Mouse (Mus musculus) gastrocnemius, postnatal 10 days (tissue): ENCODE results near the gene Gbp2b. TPM values are rescaled to one million over a fixed set of nuclear protein-coding genes. Genes with fewer than 3 reads are reported as not detected.
A peak's percentile ranks its signal among the peaks of the same experiment; 100 is the strongest.
"Not testable (repeated sequence)": the region's sequence is repeated elsewhere in the genome, so short reads cannot be mapped to it uniquely, and the experiment has no call there.

Source experiments
- DNase-seq: peaks from one replicate; pipeline ENCODE4 v3.0.0; 2021; ENCODE audit warnings: mixed read lengths
- microRNA-seq, 2 experiments: library from miRNA; unstranded; fragments of <30 nt; microRNA quantifications; one replicate each; pipeline ENCODE4 v1.2.0; 2021
- total RNA-seq, 2 experiments: library from RNA; stranded (reverse); gene quantifications; 2 replicates each; pipeline ENCODE4 v1.2.3; 2021

Gbp2b gene
- total RNA-seq, 2 experiments from 2014 or later: not detected

DNA sequence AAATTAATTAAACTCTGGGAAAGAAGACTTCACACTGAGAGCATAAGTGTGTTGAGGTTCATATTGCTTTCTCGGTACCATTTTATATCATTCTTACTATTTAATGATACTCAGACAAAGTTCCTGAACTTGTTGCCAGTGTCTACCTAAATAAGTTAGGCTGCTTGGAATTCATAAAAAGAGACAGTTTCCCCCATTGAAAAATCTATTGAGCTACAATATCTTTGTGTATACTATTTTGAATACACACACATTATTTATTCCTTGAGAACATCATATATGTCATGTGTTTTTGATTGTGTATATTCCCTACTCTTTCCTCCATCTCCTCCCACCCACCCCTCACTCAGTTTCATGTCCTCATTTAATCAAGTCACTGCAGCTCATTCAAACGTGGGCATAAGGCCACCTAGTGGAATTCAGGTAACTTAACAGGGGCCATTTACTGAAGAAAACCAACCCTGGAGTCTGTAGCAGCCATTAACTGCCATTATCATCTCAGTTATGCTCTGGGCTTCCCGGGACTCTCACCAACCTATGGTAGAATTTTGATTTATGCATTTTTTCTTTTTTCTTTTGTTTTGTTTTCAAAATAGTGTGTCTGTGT lies 26.4 kb downstream of the Gbp2b start:
- no peak for DNase-seq

DNA sequence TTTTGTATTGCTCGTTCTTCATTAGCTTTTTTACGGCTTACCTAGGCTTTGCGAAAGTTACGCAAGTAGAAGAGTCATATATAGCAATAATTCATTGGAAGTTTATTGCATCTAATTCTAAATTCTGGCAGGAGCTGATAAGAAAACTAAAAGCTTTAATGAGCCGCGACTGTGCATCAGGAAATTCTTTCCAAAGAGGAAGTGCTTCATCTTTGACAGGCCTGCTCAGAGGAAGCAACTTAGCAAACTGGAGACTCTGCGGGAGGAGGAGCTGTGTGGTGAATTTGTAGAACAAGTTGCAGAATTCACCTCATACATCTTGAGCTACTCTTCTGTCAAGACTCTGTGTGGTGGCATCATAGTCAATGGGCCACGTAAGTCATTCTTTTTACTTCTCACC lies 35.7 kb downstream of the Gbp2b start:
- no peak for DNase-seq

DNA sequence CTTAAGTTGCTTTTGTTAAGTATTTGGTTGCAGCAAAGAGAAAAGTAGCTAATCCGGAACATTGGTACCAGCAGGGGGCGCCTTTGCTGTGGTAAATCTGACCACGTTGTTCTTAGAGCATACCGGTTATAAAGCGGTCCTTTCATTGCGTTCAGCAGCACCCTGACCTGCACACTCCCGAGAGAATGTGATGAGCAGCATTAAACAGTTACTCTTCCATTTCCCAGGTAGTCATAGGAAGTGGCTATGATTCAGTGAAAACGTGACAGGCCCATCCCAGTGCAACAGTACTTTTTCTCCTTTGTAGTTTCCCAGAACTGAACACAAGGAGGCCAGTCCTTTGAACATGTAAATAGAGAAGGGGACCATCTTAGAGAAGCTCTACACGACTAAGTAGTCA lies 45.6 kb downstream of the Gbp2b start:
- peak; percentile 73 for DNase-seq

DNA sequence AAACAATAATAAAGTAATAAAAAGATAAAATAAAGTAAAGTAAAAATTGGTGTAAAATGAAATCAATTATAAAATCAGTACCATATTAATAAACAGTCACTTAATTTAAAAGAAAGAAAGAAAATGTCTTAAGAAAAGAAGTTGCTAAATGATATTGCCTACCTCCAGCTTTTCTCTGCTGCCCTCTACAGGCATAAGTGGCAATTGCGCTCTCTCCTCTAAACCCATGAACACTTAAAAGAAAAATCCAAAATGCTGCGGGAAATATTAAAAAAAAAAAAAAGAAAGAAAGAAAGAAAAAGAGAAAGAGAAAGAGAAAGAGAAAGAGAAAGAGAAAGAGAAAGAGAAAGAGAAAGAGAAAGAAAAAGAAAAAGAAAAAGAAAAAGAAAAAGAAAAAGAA lies 51.3 kb downstream of the Gbp2b start:
- peak; percentile 70 for DNase-seq

DNA sequence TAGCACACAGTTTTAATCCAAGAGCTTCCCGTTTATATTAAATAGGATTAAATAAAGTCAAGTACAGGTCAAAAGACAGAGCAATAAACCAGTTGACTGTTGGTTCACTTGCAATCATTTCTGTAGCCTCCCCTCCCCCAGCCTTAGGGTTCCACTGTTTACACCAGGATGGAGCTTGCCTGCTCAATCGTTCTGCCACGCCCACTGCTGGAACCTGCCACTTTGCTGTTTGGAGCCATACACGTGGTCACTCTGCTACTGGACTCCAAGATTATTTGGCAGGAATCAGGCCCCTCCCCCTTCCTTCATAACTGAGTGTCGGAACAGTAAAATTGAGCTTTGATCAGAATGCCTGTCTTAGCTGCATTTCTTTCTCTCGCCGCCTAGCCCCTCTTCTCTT lies 53.2 kb downstream of the Gbp2b start:
- DNase-seq: not testable (repeated sequence)

DNA sequence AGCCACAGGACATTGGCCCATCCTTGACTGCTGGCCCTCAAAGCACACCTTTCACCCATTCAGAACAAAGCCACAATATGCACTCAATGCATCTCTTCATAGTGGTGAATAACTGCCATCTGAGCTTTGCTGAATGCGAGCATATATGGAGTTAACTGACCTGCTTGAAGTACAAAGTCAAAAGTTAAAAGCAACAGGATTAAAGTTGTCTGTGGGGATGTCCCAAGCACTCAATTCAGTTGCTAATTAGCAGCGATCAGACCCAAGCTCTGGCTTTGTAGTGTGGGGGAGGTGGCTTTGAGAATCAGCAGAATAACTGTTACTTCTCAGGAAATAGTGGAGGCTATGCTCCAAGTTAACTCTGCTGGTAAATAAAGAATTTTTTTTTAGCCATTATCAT lies 55.6 kb downstream of the Gbp2b start:
- DNase-seq: no peak

DNA sequence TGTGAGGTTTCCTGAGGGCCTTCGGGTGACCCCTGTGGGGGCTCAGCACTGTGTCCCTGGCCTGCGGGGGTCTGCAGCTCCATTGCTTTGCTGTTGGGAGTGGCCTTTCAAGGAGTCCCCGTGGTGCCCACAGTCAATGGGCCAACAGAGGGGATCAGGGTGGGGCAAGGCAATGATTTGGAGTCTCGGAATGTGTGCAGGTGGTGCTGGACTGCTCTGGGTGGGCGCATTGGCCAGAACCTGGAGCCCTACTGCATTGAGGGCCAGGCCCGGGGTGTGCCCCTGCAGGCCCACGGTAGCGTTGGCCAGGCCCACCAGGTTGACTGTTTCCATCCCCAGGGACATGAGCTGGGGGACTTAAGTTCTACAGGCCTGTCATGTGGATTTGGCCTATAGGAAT lies 70.1 kb downstream of the Gbp2b start:
- no peak for DNase-seq

Small RNAs within 50 kb of the gene (microRNA-seq; reads per million reads assigned to microRNA genes)
- gene Mir6381: 0 reads per million in 2 experiments

Other genes with a start within 250 kb of the Gbp2b start
- 100 to 1,000 TPM; 388 to 401 TPM for gene Pdlim5, start 199.2 kb upstream of the Gbp2b start, total RNA-seq
- 1 to 10 TPM; 2.2 to 3.2 TPM for gene Gbp5, start 100.9 kb upstream of the Gbp2b start, total RNA-seq
- 1 to 10 TPM; 4.3 to 5.8 TPM for gene Gbp7, start 64.5 kb upstream of the Gbp2b start, total RNA-seq
- gene Gbp3, start 34.8 kb upstream of the Gbp2b start, total RNA-seq: 1 to 10 TPM; 6.6 to 8.6 TPM
- 1 to 10 TPM; 3.7 to 4.5 TPM for gene Gbp2, start 25.8 kb downstream of the Gbp2b start, total RNA-seq
- 1 to 10 TPM; 2.6 to 4.2 TPM for gene Kyat3, start 106.2 kb downstream of the Gbp2b start, total RNA-seq
- gene Gtf2b, start 170.2 kb downstream of the Gbp2b start, total RNA-seq: 10 to 100 TPM; 18.2 to 18.8 TPM